Mouse (Mus musculus) kidney, postnatal 25 days (tissue): ENCODE data around the gene Ppef2.

Experiments used
- DNase-seq, 2 experiments: peaks; one replicate each; pipeline ENCODE4 v3.0.0; 2021; ENCODE audit warnings: mixed read lengths in 2 of 2

Gene Ppef2

GRCm38 (mm10) chr5:92234939-92235557 is 21.0 kb downstream of the Ppef2 start:
- no peak for DNase-seq

GRCm38 (mm10) chr5:92233366-92233765 is 22.7 kb downstream of the Ppef2 start:
- DNase-seq, result no peak

- no peak for DNase-seq
Observed at GRCm38 (mm10) chr5:92231836-92232235, 24.2 kb downstream of the Ppef2 start.

- DNase-seq, result no peak
Observed at GRCm38 (mm10) chr5:92230306-92230705, 25.8 kb downstream of the Ppef2 start.

GRCm38 (mm10) chr5:92229514-92229913 is 26.6 kb downstream of the Ppef2 start:
- DNase-seq, result no peak

GRCm38 (mm10) chr5:92228776-92229175 is 27.3 kb downstream of the Ppef2 start:
- no peak for DNase-seq

GRCm38 (mm10) chr5:92227782-92228181 is 28.3 kb downstream of the Ppef2 start:
- no peak for DNase-seq

GRCm38 (mm10) chr5:92220287-92220902 is 35.7 kb downstream of the Ppef2 start:
- peak; percentile 13 to 58 for DNase-seq

- DNase-seq, result no peak
Observed at GRCm38 (mm10) chr5:92219826-92220225, 36.3 kb downstream of the Ppef2 start.

GRCm38 (mm10) chr5:92218915-92219793 is 36.9 kb downstream of the Ppef2 start:
- DNase-seq, result no peak

GRCm38 (mm10) chr5:92215308-92215707 is 40.8 kb downstream of the Ppef2 start, which contains the start of gene U90926:
Gene U90926, minus strand, starts transcription at chr5:92215408.
- no peak for DNase-seq

GRCm38 (mm10) chr5:92212231-92212630 is 43.8 kb downstream of the Ppef2 start:
- DNase-seq, result peak in 1 of 2 experiments; percentile 43

GRCm38 (mm10) chr5:92210205-92210604 is 45.9 kb downstream of the Ppef2 start:
- no peak for DNase-seq

- no peak for DNase-seq
Observed at GRCm38 (mm10) chr5:92206121-92206520, 50.0 kb downstream of the Ppef2 start.

GRCm38 (mm10) chr5:92205706-92206105 is 50.4 kb downstream of the Ppef2 start:
- peak; percentile 14 to 50 for DNase-seq

- DNase-seq, result peak; percentile 50 to 61
Observed at GRCm38 (mm10) chr5:92205184-92205583, 50.9 kb downstream of the Ppef2 start.

- no peak for DNase-seq
Observed at GRCm38 (mm10) chr5:92204162-92205036, 51.7 kb downstream of the Ppef2 start.

GRCm38 (mm10) chr5:92198266-92198665 is 57.8 kb downstream of the Ppef2 start:
- DNase-seq, result peak in 1 of 2 experiments; percentile 44

GRCm38 (mm10) chr5:92196895-92197811 is 58.9 kb downstream of the Ppef2 start:
- DNase-seq, result no peak

- DNase-seq, result peak; percentile 50 to 65
Observed at GRCm38 (mm10) chr5:92195716-92196115, 60.4 kb downstream of the Ppef2 start.

GRCm38 (mm10) chr5:92188881-92189483 is 67.1 kb downstream of the Ppef2 start:
- DNase-seq, result no peak
